Mouse (Mus musculus) right cerebral cortex, postnatal 36 days (tissue): ENCODE data around the gene Mgmt.

Experiments
- DNase-seq, 2 experiments: peaks; one replicate each; pipeline ENCODE4 v3.0.0; 2022; ENCODE audit warnings: low spot score in 2 of 2, mixed read lengths in 1 of 2

Gene Mgmt

DNA sequence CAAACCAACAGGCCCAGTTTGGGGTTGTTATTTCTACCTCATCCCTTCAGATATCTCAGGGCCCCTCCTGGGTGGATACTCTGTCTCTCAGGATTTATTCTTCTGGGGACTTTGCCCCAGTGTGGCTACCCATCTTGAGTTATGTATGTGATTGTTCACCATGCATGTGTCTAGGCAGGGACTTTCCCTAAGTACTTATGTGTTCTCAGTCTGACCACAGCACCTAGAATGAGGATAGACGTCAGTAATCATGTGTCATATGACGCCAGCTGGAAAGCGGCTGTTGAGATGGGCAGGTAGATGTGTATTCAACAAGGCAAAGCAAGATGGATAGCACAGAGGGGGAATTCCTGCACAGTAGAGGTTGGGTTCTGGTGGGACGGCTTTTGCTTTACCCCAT is 217.7 kb downstream of the Mgmt start:
- no peak for DNase-seq

DNA sequence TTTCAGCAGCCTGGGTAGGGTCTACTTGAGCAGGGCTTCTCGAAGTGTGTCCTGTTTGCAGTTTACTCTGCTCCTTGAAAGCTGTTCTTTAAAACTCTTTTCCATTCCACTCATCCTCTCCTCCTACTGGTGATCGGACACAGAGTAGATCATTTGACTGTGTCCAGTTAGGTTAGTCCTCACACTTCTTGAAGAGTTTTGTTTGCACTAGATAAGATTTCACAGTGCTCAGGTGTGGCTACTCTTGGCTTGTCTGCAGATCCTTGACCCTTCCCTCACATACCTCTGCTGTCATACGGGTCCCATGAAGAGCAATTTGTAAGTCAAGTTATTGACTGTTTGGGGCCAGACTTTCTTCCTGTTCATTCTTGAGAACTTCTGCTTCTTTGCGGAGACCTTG is 221.8 kb downstream of the Mgmt start:
- DNase-seq: no peak

DNA sequence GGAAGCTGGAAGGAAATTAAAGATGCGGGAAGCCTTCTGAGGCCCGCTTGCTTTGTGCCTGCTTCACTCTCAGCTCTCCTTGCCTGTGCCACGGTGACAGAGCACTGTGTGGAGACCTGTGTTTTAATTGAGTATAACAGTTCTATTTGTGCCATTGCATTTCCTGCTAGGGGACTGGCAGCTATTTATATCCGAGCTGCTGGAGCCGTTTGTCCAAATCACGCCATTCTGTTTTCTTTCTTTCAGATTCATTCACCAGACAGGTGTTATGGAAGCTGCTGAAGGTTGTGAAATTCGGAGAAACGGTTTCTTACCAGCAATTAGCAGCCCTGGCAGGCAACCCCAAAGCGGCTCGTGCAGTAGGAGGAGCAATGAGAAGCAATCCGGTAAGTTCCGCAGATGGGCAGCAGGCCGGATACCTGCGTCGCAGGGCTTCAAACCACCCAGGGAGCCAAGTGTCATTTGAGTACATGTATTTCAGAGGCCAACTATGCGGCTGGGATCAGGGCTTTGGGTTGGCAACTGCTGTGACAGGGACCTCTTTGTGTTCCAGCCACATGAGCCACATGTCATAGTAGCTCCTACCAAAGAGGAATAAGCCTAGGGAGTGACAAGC is 226.9 kb downstream of the Mgmt start:
- DNase-seq: no peak

DNA sequence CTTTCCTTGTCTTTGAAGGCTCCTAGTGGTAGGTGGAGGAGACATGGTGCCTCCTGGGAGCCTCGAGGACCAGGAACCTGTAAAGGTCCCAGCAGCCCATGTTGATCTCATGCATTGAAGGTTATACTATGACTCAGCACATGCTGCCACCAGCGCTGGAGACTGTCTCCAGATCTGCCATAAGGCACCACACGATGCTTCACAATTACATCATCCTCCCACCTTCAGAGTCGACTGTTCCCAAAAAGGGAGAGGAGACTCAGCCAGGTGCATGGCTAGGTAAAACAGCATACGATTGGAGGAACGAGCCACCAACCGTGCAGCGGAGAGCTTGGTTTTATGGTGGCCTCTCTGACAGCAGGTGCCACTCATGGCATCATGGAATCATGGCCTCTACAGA is 234.3 kb downstream of the Mgmt start:
- DNase-seq: no peak

DNA sequence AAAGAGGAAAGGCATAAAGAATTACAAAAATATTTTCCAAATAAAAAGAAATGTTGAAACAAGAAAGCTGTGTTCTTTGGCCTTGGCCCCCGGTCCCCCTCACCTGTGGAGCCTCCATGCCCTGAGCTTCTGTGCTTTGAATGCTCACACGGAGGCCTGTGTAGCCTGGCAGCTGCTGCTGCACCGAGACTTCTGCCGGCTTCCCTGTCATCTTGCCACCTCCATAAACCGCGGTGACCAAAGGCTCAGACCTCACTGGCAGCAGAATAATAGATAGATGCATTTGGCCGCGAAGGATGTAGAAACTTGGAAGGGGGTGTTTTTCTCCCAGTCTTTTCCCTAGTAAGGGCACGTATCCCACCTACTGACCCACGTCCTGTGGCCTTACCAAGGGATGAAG is 235.8 kb downstream of the Mgmt start:
- DNase-seq: no peak

DNA sequence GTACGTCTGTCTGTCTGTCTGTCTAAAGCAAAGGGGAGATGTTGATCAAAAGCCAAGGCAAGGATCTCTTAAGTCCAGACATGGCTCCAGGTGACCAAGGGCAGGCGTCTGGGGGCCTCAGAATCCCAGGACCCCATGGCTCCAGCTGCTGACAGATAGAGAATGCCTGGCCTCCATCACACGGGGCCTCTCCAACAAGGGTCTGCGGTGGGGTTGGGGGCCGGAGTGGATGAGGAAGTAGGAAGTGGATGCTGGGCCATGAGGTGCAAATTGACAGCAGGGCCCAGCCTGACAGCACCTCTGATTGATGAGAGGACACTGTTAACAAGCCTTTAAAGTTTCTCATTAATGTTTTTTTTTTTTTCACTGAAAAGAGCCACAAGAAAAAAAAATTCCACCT is 237.5 kb downstream of the Mgmt start:
- no peak for DNase-seq

DNA sequence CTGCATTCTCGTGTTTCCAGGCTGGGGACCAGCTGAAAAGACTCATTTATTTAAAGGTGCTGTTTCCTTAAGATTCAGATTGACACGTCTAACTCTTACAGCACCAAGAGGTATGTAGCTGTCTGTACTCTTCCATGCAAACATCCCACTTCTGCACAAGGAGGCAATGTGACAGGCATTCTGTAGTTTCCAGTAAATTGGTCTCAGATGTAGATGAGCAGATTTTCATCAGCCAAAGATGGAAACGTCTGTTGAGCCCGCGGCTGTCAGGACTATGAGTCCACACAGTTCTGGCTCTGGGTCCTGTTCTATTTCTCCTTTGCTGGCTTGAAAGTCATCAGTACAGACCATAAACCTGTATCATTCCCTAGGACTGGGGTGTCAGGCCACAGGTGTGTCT is 243.7 kb downstream of the Mgmt start:
- DNase-seq: no peak

DNA sequence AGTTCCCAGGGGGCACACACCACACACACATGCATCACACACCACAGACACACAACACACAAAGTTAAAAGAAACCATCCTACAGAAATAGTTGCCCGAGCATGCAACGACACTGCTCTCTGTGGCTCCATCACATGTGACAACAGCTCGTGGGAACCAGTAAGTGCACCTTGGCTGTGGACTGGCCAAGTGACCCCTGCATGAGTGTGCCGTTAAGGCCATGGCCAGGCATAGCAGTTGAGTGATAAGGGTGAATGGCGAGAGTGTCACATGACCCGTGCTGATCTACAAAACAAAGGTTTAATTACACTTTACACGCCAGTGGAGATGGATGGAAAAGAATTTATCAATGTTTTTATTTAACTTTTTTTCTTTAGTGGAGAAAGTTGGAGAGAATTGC is 245.9 kb downstream of the Mgmt start:
- DNase-seq: no peak

DNA sequence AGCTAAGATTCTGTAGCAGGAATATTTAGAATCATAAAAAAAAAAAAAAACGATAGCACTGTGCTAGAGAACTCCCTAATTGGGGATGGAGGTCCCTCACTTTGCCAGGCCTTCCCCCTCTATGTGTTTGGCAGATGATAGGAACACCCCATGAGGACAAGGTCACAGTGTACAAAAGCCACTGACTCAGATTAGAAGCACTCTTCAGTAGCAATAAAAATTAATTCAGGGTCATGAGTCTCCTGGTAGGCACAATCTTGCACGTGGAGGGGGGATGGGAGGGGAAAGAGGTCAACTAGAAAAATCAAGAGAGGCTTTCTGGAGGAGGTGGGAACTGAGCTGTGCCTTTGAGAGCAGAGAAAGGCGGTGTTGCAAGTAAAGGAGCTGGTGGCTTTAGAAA is 247.0 kb downstream of the Mgmt start:
- no peak for DNase-seq

DNA sequence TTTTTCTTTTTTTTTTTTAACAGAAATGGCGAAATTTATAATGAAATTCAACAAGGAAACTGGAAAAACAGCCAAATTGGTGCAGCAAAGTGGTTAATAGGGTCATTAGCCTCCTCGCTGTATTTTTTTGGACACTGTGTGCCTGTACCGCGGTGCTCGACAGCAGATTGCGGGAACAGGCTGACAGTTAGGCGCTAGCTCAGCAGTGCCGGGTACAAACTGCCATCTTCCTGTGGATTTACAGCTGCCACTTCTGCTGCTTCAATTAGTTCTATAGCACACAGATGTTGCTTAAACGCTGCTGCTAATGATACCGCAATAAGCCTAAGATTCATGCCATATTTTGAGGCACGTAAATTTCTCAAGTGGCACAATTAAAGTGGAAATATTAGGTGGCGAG is 252.7 kb downstream of the Mgmt start:
- no peak for DNase-seq

DNA sequence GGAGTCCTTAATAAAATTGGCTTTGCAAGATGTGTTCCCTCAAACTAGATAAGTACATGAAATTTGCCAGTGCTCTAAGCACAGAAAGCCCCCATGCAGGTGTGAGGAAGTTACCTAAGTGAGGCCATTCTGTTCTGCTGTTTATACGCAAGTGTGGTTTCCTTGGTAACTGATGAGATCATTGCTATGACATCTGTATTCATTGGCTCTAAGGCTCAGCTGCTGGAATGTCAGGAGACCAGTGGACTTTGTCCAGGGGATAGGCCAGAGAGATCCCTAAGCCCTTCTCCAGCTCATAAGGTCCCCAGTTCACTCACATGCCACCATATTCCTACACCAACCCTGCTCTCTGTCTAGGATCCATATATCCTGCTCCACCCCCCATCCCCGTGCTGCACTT is 257.4 kb downstream of the Mgmt start:
- no peak for DNase-seq

DNA sequence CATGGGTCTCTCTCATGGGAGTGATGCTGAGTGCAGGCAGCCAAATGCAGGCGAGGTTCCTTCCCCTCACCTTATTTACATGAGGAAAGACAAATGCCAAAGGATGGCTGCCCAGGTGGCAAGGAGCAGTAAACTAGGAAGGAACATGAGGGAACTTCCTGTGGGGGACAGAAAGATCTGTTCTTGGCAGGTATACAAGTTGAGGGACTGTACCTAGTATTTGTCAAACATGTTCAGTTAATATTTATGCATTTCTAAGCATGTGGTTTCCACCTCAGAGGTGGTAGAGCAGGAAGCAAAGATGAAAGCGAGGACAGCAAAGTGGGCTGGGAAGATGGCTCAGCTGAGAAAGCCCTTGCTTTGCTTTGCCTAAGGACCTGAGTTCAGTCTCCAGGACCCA is 260.2 kb downstream of the Mgmt start:
- no peak for DNase-seq

DNA sequence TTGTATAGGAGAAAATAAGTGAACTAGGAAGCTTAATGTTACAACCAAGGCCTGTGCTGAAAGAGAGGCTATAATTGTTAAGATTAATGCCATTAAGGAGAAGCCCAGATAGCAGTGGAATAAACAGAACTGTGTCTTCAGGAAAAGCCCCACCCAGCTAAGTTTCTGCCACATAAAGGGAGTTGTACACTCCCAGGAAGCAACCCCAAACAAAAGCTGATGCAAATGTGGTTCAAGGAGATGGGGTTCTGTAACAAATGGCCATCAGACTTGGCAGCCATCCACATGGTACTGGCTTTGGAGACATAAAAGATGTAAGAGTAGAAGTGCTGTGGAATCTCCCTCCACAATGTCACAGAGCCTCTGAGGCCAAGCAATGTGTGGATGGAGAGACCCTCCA is 264.7 kb downstream of the Mgmt start:
- DNase-seq: no peak

DNA sequence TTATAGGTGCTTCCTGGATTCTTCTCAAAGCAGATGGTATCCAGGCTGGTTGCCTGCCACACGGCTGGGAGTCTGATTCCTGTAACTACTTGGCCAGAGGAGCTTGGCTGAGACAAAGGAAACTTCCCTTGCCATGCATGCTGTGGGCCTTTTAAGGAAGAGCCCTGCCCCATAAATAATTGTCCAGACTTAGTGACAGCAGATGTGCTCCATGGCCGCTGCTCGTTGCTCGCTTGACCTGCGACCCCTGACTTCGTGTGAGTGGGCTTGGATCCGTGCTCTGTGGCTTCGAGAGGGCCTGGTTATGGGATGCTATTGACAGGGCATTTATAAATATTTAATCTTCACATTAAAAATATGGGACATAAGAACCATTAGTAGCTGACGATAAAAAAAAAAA is 277.9 kb downstream of the Mgmt start:
- no peak for DNase-seq
